In genomic region chr9:65667701-65668100, GRCm38 (mm10) we compare ENCODE assay signal across 8 mouse cellular contexts. TPM values are rescaled to one million over a fixed set of nuclear protein-coding genes. Genes with fewer than 3 reads are reported as not detected.
DNase-seq lines count a peak whose midpoint lies in the region; ATAC-seq and TF ChIP-seq lines count a peak whose summit lies in the region.

Oaz2 (plus strand) TSS chr9:65668001.

- TF ChIP-seq POLR2A in heart, adult 2 months (IDR thresholded peaks at IDR 0.05; ENCODE audit: insufficient read depth, low read depth, low read length) = no peak

- TF ChIP-seq CTCF in heart, adult 2 months (IDR thresholded peaks at IDR 0.05) = no peak

- H3K36me3 ChIP-seq in heart, adult 2 months (ENCODE audit: control insufficient read depth, insufficient read depth, low read length) = no peaks in the 10 kb centered on the region
- H3K36me3 ChIP-seq in intestine, embryonic 16.5 days (ENCODE audit: control insufficient read depth, insufficient read depth, low read length) = no peaks in the 10 kb centered on the region
- H3K36me3 ChIP-seq in midbrain, embryonic 10.5 days = no peaks in the 10 kb centered on the region

- no peak within 1 kb of the TSS for H3K27ac ChIP-seq in heart, adult 2 months
- H3K27ac ChIP-seq in intestine, embryonic 16.5 days (ENCODE audit: low read length) = no peak within 1 kb of the TSS
- H3K27ac ChIP-seq in midbrain, embryonic 10.5 days (replicated peaks) = no peak within 1 kb of the TSS

- no peak within 1 kb of the TSS for H3K4me2 ChIP-seq in intestine, embryonic 16.5 days (ENCODE audit: low read depth, low read length)

- no peak within 1 kb of the TSS for H3K9ac ChIP-seq in heart, adult 2 months (ENCODE audit: low read depth, low read length)
- H3K9ac ChIP-seq in intestine, embryonic 16.5 days (ENCODE audit: low read depth, low read length) = no peak within 1 kb of the TSS

- peaks cover 10% of the 10 kb centered on the region for H3K4me1 ChIP-seq in heart, adult 2 months (ENCODE audit: control insufficient read depth, insufficient read depth, low read length)
- peaks cover 5% of the 10 kb centered on the region for H3K4me1 ChIP-seq in intestine, embryonic 16.5 days (ENCODE audit: control insufficient read depth, insufficient read depth, low read length)
- peaks cover 8% of the 10 kb centered on the region for H3K4me1 ChIP-seq in midbrain, embryonic 10.5 days

- no peak for ATAC-seq in intestine, embryonic 16.5 days

- intact Hi-C loops in heart, adult 2 months (cut with DNase I) = loop anchor here (2.0 kb wide), 1 partner anchor 161 kb away; no protein-coding TSS in a partner anchor

- TF ChIP-seq EP300 in heart, adult 2 months (IDR thresholded peaks at IDR 0.05; ENCODE audit: insufficient read depth, low read depth, low read length) = no peak

- 95% methylated on average over 8 of the region's 8 CpGs for WGBS in heart, adult 2 months
- 97% methylated on average over 8 of the region's 8 CpGs for WGBS in intestine, embryonic 16.5 days
- WGBS in midbrain, embryonic 10.5 days = 95% methylated on average over 8 of the region's 8 CpGs

- H3K79me2 ChIP-seq in heart, adult 2 months (replicated peaks; ENCODE audit: control insufficient read depth, insufficient read depth, low read length) = no peaks in the 10 kb centered on the region

- H3K9me3 ChIP-seq in intestine, embryonic 16.5 days (ENCODE audit: control insufficient read depth, low read length) = no peaks in the 10 kb centered on the region
- H3K9me3 ChIP-seq in midbrain, embryonic 10.5 days (replicated peaks) = no peaks in the 10 kb centered on the region

- DNase-seq in heart, adult 2 months = no peak
- no peak for DNase-seq in heart, adult 11 months
- DNase-seq in adrenal gland, postnatal 10 days = no peak
- DNase-seq in gastrocnemius, postnatal 25 days = no peak
- DNase-seq in midbrain, embryonic 10.5 days (ENCODE audit: low spot score) = no peak
- DNase-seq in cerebellum, adult 18-20 months = no peak
- DNase-seq in B cell, adult 2 months = no peak

- no peak within 1 kb of the TSS for H3K4me3 ChIP-seq in heart, adult 2 months
- H3K4me3 ChIP-seq in intestine, embryonic 16.5 days (ENCODE audit: low read length) = no peak within 1 kb of the TSS
- H3K4me3 ChIP-seq in midbrain, embryonic 10.5 days = no peak within 1 kb of the TSS

- no peaks in the 10 kb centered on the region for H3K27me3 ChIP-seq in heart, adult 2 months (ENCODE audit: control insufficient read depth, insufficient read depth, low read length)
- H3K27me3 ChIP-seq in intestine, embryonic 16.5 days (replicated peaks; ENCODE audit: control insufficient read depth, insufficient read depth, low read length) = no peaks in the 10 kb centered on the region
- no peaks in the 10 kb centered on the region for H3K27me3 ChIP-seq in midbrain, embryonic 10.5 days (ENCODE audit: low read depth, poor library complexity, severe bottlenecking)

RNA-seq across cellular contexts. Expression of gene Oaz2, which starts in this region (rescaled TPM):
- 100 to 1,000 TPM; 202 to 218 TPM for total RNA-seq in heart, adult 2 months (2021)
- 154 and 242 TPM in 2 replicates for polyA plus RNA-seq in heart, adult 2 months (2012; rRNA removed)
- total RNA-seq in adrenal gland, postnatal 10 days (2021) = 100 to 1,000 TPM; 148 to 194 TPM
- total RNA-seq in gastrocnemius, postnatal 25 days (2021) = 100 to 1,000 TPM; 231 to 232 TPM
- polyA plus RNA-seq in intestine, embryonic 16.5 days (2015; fragmentation: Nextera tagmentation; extraction: Ambion mirVana) = 185 and 188 TPM in 2 replicates
- 234 and 269 TPM in 2 replicates for polyA plus RNA-seq in midbrain, embryonic 10.5 days (2016; fragmentation: Nextera tagmentation; extraction: Ambion mirVana)
